Mouse (Mus musculus): Measurements from ENCODE around the gene Taok2. TPM values are rescaled to one million over a fixed set of nuclear protein-coding genes. Genes with fewer than 3 reads are reported as not detected.
"Not testable (repeated sequence)": the region's sequence is repeated elsewhere in the genome, so short reads cannot be mapped to it uniquely, and the experiment has no call there.

The Taok2 gene
- 10 to 100 TPM; 18.3 to 21.7 TPM for total RNA-seq (2021)
- long read RNA-seq, experiment 1, partial matches to known transcripts = 0 of 1 reads
- long read RNA-seq, experiment 1, other reads (novel, unspliced or antisense) = 1 of 1 reads
- long read RNA-seq, experiment 2, full-length matches to known transcripts = 1 of 10 reads
- long read RNA-seq, experiment 2, partial matches to known transcripts = 3 of 10 reads
- long read RNA-seq, experiment 2, other reads (novel, unspliced or antisense) = 6 of 10 reads

GRCm38 (mm10) chr7:126884286-126885164 is at the start of gene Taok2:
Gene Taok2 (minus strand): TSS chr7:126884703.
- intact Hi-C loops (cut with DNase I) = loop anchor here (2.0 kb wide), 1 partner anchor 22 kb away; the partner anchor contains the start of gene Ino80e
- DNase-seq = peak; percentile 95 to 97

- intact Hi-C loops (cut with DNase I) = no loop called here
- no peak for DNase-seq
These were observed 48.1 kb upstream of the Taok2 start for GRCm38 (mm10) chr7:126932652-126933051.

- peak in 1 of 2 experiments; percentile 21 for DNase-seq
- intact Hi-C loops (cut with DNase I) = no loop called here
These were observed 44.5 kb upstream of the Taok2 start for GRCm38 (mm10) chr7:126929046-126929445.

- intact Hi-C loops (cut with DNase I) = no loop called here
- DNase-seq = peak; percentile 85 to 87
These were observed 44.0 kb upstream of the Taok2 start, which contains the start of gene Kctd13 for GRCm38 (mm10) chr7:126928384-126929037. Gene Kctd13 (plus strand): TSS chr7:126928879.

- DNase-seq = no peak
- intact Hi-C loops (cut with DNase I) = no loop called here
These were observed 41.8 kb upstream of the Taok2 start for GRCm38 (mm10) chr7:126926299-126926698.

- intact Hi-C loops (cut with DNase I) = no loop called here
- DNase-seq = no peak
These were observed 39.5 kb upstream of the Taok2 start for GRCm38 (mm10) chr7:126923999-126924398.

- DNase-seq = peak; percentile 54 to 64
- intact Hi-C loops (cut with DNase I) = no loop called here
These were observed 38.1 kb upstream of the Taok2 start, which contains the start of gene Tmem219 for GRCm38 (mm10) chr7:126922624-126923060. Gene Tmem219 (minus strand): TSS chr7:126922917.

GRCm38 (mm10) chr7:126921563-126921962 is 37.1 kb upstream of the Taok2 start:
- intact Hi-C loops (cut with DNase I) = no loop called here
- DNase-seq = no peak

GRCm38 (mm10) chr7:126919973-126920372 is 35.5 kb upstream of the Taok2 start:
- intact Hi-C loops (cut with DNase I) = no loop called here
- DNase-seq = no peak

GRCm38 (mm10) chr7:126918356-126918755 is 33.9 kb upstream of the Taok2 start:
- intact Hi-C loops (cut with DNase I); DNase-seq: not testable (repeated sequence)

- intact Hi-C loops (cut with DNase I) = no loop called here
- no peak for DNase-seq
These were observed 30.3 kb upstream of the Taok2 start for GRCm38 (mm10) chr7:126914844-126915243.

GRCm38 (mm10) chr7:126905590-126905989 is 21.1 kb upstream of the Taok2 start:
- no peak for DNase-seq

GRCm38 (mm10) chr7:126899781-126900180 is 15.3 kb upstream of the Taok2 start:
- DNase-seq; intact Hi-C loops (cut with DNase I): not testable (repeated sequence)

More at GRCm38 (mm10) chr7:126905590-126905989, 21.1 kb upstream of the Taok2 start:
- intact Hi-C loops (cut with DNase I) = no loop called here

- intact Hi-C loops (cut with DNase I) = no loop called here
- peak; percentile 96 to 99 for DNase-seq
These were observed 13.8 kb upstream of the Taok2 start for GRCm38 (mm10) chr7:126898102-126898990.

- intact Hi-C loops (cut with DNase I) = no loop called here
- peak in 1 of 2 experiments; percentile 23 for DNase-seq
These were observed 13.0 kb upstream of the Taok2 start for GRCm38 (mm10) chr7:126897390-126898101.

- intact Hi-C loops (cut with DNase I) = no loop called here
- DNase-seq = no peak
These were observed 12.4 kb upstream of the Taok2 start for GRCm38 (mm10) chr7:126896912-126897311.

GRCm38 (mm10) chr7:126888852-126889251 is 4.3 kb upstream of the Taok2 start:
- intact Hi-C loops (cut with DNase I) = no loop called here

GRCm38 (mm10) chr7:126887281-126887680 is 2.8 kb upstream of the Taok2 start:
- no peak for DNase-seq
- intact Hi-C loops (cut with DNase I) = no loop called here

More at GRCm38 (mm10) chr7:126888852-126889251, 4.3 kb upstream of the Taok2 start:
- DNase-seq = no peak

GRCm38 (mm10) chr7:126883731-126884181 is 747 bp downstream of the Taok2 start:
- intact Hi-C loops (cut with DNase I) = loop anchor here (2.0 kb wide), 1 partner anchor 21 kb away; the partner anchor contains the start of gene Ino80e
- DNase-seq = no peak
